Mouse (Mus musculus): ENCODE measurements around the gene Myo18a.

Myo18a gene

DNA sequence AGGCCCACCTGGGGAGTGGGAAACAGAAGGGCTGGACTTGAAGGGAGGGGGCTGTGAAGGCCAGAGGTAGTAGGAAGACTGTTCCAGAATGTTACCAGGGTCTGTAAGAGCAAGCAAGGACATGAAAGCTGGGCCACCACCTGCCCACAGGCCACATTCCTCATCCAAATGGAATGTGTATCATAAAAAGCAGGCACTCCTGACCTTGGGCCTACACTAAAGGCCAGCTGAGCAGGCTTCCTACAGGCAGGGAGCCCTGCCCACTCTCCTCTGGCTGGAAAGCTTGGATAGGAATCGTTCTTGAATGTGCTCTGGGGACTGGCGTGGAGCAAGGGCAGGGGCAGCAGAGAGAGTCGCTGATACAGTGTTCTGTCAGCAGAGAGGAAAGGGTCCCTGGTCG, 73.7 kb downstream of the Myo18a start:
- DNase-seq (ENCODE audit: low spot score in 2 of 2), result no peak

DNA sequence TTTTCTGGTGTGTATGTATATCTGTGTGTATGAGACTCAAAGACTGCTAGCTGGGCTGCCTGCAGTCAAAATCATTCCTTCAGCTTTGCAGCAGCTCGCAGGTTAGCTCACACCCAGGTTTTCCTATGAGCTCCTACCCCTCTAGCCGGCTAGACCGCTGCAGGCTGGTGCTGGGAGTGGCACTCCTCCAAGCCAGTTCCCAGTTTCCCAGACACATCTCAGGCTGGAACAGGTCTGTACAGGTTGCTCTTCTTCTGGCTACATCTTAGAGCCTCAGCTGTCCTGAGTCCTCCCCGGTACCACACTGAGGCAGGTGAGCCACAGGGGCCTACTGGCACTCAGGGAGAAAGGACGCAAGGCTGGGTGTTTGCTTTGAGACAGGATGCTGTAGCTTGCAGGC, 74.8 kb downstream of the Myo18a start:
- no peak for DNase-seq (ENCODE audit: low spot score in 2 of 2)

GRCm38 (mm10) chr11:77840523-77841245, 77.6 kb downstream of the Myo18a start:
- DNase-seq (ENCODE audit: low spot score in 2 of 2), result no peak

GRCm38 (mm10) chr11:77843068-77843905, 80.2 kb downstream of the Myo18a start:
- no peak for DNase-seq (ENCODE audit: low spot score in 2 of 2)

- no peak for DNase-seq (ENCODE audit: low spot score in 2 of 2)
Measured at GRCm38 (mm10) chr11:77843906-77844200, 80.8 kb downstream of the Myo18a start.

- no peak for DNase-seq (ENCODE audit: low spot score in 2 of 2)
Measured at GRCm38 (mm10) chr11:77847599-77848128, 84.6 kb downstream of the Myo18a start.

GRCm38 (mm10) chr11:77848131-77848530, 85.1 kb downstream of the Myo18a start:
- no peak for DNase-seq (ENCODE audit: low spot score in 2 of 2)

- DNase-seq (ENCODE audit: low spot score in 2 of 2), result no peak
Measured at GRCm38 (mm10) chr11:77849151-77849550, 86.1 kb downstream of the Myo18a start.

GRCm38 (mm10) chr11:77850401-77851244, 87.6 kb downstream of the Myo18a start:
- DNase-seq (ENCODE audit: low spot score in 2 of 2), result peak; percentile 90 to 93

- DNase-seq (ENCODE audit: low spot score in 2 of 2), result no peak
Measured at GRCm38 (mm10) chr11:77851483-77852010, 88.5 kb downstream of the Myo18a start.

DNA sequence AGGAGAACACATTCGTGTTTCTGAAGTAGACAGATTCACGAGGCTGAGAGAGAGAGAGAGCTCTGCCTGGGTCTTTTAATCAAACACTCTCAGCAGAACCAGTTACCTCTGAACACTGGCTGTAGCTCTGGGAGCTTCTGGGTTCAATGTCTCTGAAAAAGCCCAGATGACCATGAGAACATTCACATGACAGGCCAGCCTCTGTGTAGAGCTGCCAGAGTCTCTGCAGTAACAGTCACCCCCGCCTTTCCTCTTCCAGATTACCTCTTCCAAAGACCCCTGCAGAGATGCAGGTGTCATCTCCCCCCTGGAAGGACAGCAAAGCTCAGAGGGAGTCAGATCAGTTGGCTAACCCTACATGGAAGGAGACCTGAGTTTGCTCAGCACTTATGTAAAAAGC, 89.1 kb downstream of the Myo18a start:
- DNase-seq (ENCODE audit: low spot score in 2 of 2), result no peak

DNA sequence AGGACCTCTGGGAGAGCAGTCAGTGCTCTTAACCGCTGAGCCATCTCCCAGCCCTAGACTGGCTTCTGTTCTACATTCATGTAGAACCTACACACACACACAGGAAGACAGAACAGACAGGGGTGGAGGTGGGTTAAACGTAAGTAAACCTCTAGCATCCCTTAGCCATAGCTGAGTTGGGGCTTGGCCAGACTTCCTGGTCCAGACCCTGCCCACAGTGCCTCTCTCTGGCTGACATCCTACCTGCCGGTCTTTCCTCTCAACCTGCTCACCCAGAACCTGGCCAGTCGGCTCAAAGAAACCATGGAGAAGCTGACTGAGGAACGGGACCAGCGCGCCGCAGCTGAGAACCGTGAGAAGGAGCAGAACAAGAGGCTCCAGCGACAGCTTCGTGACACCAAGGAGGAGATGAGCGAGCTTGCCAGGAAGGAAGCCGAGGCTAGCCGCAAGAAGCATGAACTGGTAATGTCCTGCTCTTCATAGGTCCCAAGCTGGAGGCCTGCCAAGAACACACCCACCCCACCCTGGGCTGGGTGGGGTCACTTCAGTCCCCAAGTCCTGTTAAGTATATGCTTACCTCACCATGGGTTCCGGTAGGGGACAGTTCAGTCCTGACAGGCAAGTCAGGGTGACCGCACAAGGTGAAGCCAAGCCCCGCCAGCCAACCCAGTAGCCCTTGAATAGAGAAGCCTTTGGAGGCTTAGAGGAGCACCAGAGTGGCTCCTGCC, 90.1 kb downstream of the Myo18a start:
- no peak for DNase-seq (ENCODE audit: low spot score in 2 of 2)

DNA sequence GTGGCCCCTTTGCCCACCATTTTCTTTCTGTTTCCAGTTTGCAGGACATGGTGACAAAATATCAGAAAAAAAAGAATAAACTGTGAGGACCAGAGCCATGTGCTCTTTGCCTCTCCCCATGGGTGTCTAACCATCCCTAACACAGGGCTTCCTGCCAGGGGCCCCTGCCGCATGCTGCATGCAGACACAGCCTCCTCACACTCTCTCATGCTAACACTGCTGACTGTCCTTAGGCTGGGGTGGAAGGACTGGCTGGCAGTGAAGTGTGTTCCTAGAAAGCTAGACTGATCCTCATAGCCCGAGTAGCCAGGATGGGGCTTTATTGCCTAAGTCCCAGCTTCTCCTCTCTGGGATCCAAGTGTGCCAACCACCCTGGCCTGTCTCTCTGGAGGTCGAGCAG, 91.6 kb downstream of the Myo18a start:
- DNase-seq (ENCODE audit: low spot score in 2 of 2), result no peak

- DNase-seq (ENCODE audit: low spot score in 2 of 2), result no peak
Measured at GRCm38 (mm10) chr11:77855396-77855795, 92.3 kb downstream of the Myo18a start.

DNA sequence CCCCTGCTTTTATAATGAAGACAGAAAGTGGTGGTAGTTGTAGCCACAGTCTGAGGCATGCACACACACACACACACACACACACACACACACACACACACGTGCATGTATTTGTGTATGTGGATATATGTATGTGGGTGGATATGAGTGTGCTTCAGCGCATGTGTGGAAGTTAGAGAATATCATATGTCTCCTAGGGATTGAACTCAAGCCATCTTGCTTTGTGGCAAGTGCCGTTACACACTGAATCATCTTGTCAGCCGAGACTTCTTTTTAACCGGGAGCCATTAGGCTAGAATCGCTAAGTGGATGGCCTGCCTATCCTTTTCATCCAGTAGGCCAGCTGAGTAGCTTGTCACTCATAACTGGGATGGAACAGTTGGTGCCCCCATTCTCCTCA, 94.0 kb downstream of the Myo18a start:
- no peak for DNase-seq (ENCODE audit: low spot score in 2 of 2)

- DNase-seq (ENCODE audit: low spot score in 2 of 2), result no peak
Measured at GRCm38 (mm10) chr11:77858589-77858988, 95.5 kb downstream of the Myo18a start.

- DNase-seq (ENCODE audit: low spot score in 2 of 2), result no peak
Measured at GRCm38 (mm10) chr11:77860947-77861346, 97.9 kb downstream of the Myo18a start.

DNA sequence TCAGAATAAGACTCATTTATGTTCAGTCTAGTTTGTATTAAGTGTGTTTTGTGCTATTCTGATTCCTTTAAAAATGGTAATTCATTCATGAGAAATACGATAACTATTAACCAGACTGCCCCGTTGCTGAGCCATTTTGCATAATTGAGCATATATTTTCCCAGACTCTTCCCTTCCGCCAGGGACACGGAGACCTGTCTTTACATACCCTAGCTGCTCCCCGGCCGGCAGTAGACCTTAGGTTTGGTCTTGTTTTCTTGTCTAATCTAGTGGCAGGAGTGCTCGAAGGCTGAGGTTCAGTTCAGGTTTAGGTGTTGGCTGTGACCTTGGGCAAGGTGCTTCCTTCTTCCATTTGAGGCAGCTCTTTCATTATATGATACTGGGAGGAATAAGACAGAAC, 99.8 kb downstream of the Myo18a start:
- no peak for DNase-seq (ENCODE audit: low spot score in 2 of 2)

- no peak for DNase-seq (ENCODE audit: low spot score in 2 of 2)
Measured at GRCm38 (mm10) chr11:77864771-77865170, 101.7 kb downstream of the Myo18a start.

GRCm38 (mm10) chr11:77867419-77868083, 104.5 kb downstream of the Myo18a start:
- DNase-seq (ENCODE audit: low spot score in 2 of 2), result no peak

DNA sequence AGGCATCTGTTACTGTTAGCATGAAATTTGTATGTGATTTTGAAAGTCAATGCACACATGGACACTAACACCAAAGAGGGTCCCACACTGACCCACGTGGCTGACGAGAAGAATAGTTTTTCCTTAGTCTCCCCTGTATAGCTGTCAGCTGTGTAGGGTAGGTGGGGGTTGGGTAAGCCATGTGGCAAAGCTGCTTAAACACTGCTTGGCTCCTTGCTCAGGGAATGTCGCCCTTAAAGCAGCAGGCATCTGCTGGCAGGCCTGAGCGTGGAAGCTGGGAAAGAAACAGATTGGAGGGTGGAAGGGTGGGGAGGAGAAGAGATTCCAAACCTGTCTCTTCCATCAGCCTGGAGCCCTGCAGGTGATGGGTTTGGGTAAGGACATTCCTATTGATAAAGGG, 108.4 kb downstream of the Myo18a start:
- DNase-seq (ENCODE audit: low spot score in 2 of 2), result peak; percentile 88 to 93

All from right cerebral cortex, postnatal 10 days (tissue).